Mouse (Mus musculus) C2C12 (cell line): Measurements from ENCODE around the gene Clk1. TPM values are rescaled to one million over a fixed set of nuclear protein-coding genes. Genes with fewer than 3 reads are reported as not detected.

ENCODE experiments used
- H3K27me3 ChIP-seq: one replicate; pipeline ENCODE4 v1.6.1; 2011; ENCODE audit not compliant: control insufficient read depth, insufficient read depth, insufficient read length
- H3K36me3 ChIP-seq: one replicate; pipeline ENCODE4 v1.6.1; 2011; ENCODE audit not compliant: control insufficient read depth, insufficient read depth
- H3K4me3 ChIP-seq: one replicate; pipeline ENCODE4 v1.5.1; 2011; ENCODE audit warnings: mild to moderate bottlenecking, control low read depth; ENCODE audit not compliant: poor library complexity, insufficient read depth, severe bottlenecking
- H3K79me2 ChIP-seq: one replicate; pipeline ENCODE4 v1.6.1; 2011; ENCODE audit not compliant: control insufficient read depth, insufficient read depth
- H3K79me3 ChIP-seq: one replicate; pipeline ENCODE4 v1.6.1; 2011; ENCODE audit warnings: low read depth, control low read depth
- H3ac ChIP-seq: one replicate; pipeline ENCODE3; 2011; ENCODE audit warnings: low read depth; ENCODE audit not compliant: control insufficient read depth, insufficient read length
- CEBPB ChIP-seq: IDR thresholded peaks from one replicate; pipeline ENCODE4 v1.6.1; 2011; ENCODE audit warnings: low read depth, mild to moderate bottlenecking, control low read depth, moderate library complexity
- CTCF ChIP-seq: IDR thresholded peaks from one replicate; pipeline ENCODE4 v1.5.1; 2011; ENCODE audit not compliant: control insufficient read depth, insufficient read depth, insufficient read length
- FOSL1 ChIP-seq: IDR thresholded peaks from one replicate; pipeline ENCODE4 v1.8.0; 2011; ENCODE audit warnings: mild to moderate bottlenecking, low read length; ENCODE audit not compliant: poor library complexity, insufficient read depth, severe bottlenecking
- MAX ChIP-seq: IDR thresholded peaks from one replicate; pipeline ENCODE4 v1.6.1; 2011; ENCODE audit warnings: mild to moderate bottlenecking, control low read depth
- MYOD1 ChIP-seq: IDR thresholded peaks from one replicate; pipeline ENCODE4 v1.6.1; 2011; ENCODE audit warnings: low read depth; ENCODE audit not compliant: control insufficient read depth, insufficient read length
- MYOG ChIP-seq: IDR thresholded peaks from one replicate; pipeline ENCODE4 v1.6.1; 2011; ENCODE audit not compliant: control insufficient read depth, insufficient read length; ENCODE audit errors: extremely low read depth
- USF1 ChIP-seq: IDR thresholded peaks from one replicate; pipeline ENCODE4 v1.6.1; 2011; ENCODE audit warnings: low read depth, mild to moderate bottlenecking, control low read depth, moderate library complexity
- polyA plus RNA-seq: library from polyadenylated mRNA; unstranded; fragments of >200 nt; fragmentation: generic; extraction: Trizol; gene quantifications from one replicate; pipeline ENCODE4 v1.2.1, GENCODE M21; 2012; ENCODE audit warnings: missing spikeins

Clk1 gene
- polyA plus RNA-seq, 1 experiment, result 16.6 TPM

DNA sequence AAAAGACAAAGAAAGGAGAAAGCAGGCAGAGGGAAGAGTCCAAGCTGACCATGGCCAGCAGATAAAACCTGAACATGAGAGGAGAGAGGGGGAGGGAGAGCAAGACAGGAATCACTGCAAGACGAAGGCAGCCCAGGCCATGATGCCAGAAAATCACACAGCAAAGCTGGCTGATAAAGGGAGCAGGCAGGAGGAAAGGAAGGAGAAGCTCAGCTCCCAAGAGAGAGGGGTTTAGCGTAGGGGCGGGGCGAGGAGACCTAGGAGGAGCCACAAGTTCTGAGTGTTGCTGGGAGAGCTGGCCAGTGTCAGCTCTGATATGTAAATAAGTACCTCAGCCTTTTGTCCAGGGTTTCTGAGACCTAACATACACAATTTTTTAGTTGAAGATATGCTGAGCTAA lies 61.6 kb downstream of the Clk1 start:
- Histone ChIP-seq H3K4me3 (no peak overlapping the region), H3K79me3 (no peaks in the 10 kb centered on the region), H3K79me2 (no peaks in the 10 kb centered on the region), H3K27me3 (no peaks in the 10 kb centered on the region), H3K36me3 (no peaks in the 10 kb centered on the region), H3ac (no peak overlapping the region)
- no peak for TF ChIP-seq USF1
- TF ChIP-seq FOSL1, result no peak
- TF ChIP-seq MYOD1, result no peak
- no peak for TF ChIP-seq CEBPB
- TF ChIP-seq CTCF, result no peak
- TF ChIP-seq MYOG, result no peak
- no peak for TF ChIP-seq MAX

Other genes starting within 250 kb of the Clk1 start
- not detected for gene Aox4, start 213.7 kb downstream of the Clk1 start, polyA plus RNA-seq
- gene Aox2, start 145.7 kb downstream of the Clk1 start, polyA plus RNA-seq, result not detected
- gene Bzw1, start 31.2 kb downstream of the Clk1 start, polyA plus RNA-seq, result 79.2 TPM
- gene Nif3l1, start 21.1 kb upstream of the Clk1 start, polyA plus RNA-seq, result 43.3 TPM
- gene Ppil3, start 21.4 kb upstream of the Clk1 start, polyA plus RNA-seq, result 88.9 TPM
- 22.1 TPM for gene Orc2, start 81.0 kb upstream of the Clk1 start, polyA plus RNA-seq
- 0.76 TPM for gene Fam126b, start 162.3 kb upstream of the Clk1 start, polyA plus RNA-seq
- gene Ndufb3, start 162.3 kb upstream of the Clk1 start, polyA plus RNA-seq, result 123 TPM